Mouse (Mus musculus) Patski (cell line): ENCODE measurements around the gene Zmiz1. TPM values are rescaled to one million over a fixed set of nuclear protein-coding genes. Genes with fewer than 3 reads are reported as not detected.

Source experiments
- ATAC-seq: fragments of 100-300 bp; one replicate; pipeline ENCODE4 v1.8.0; 2021
- CTCF ChIA-PET: fragments of 350-600 bp; sonication (Branson Sonifier 250); formaldehyde crosslinking; loops from one replicate; lab custom pipeline; 2022; ENCODE audit warnings: inconsistent platforms; lab: Charles Lee
- POLR2A ChIA-PET: fragments of 350-600 bp; sonication (Branson Sonifier 250); formaldehyde crosslinking; loops from one replicate; lab custom pipeline; 2022; ENCODE audit warnings: antibody characterized with exemption, inconsistent platforms; lab: Charles Lee
- DNase-seq: peaks from one replicate; pipeline ENCODE4 v3.0.0-alpha.2; 2011; ENCODE audit warnings: low read depth, low spot score
- H3K27me3 ChIP-seq: fragments of 371-371 bp; one replicate; pipeline ENCODE4 v1.5.1; 2021
- CTCF ChIP-seq: fragments of 100-300 bp; IDR thresholded peaks from one replicate; pipeline ENCODE4 v1.5.1; 2021
- in situ Hi-C: fragments of 300-500 bp; cut with MboI; formaldehyde crosslinking; loops from 3 replicates; pipeline ENCODE4 v1.11.1; 2018; ENCODE audit warnings: low pct_unique_long_range_greater_than_20kb, mixed read lengths
- polyA plus RNA-seq: library from polyadenylated mRNA; unstranded; gene quantifications from one replicate; pipeline ENCODE4 v1.2.3, GENCODE M21; 2021

The Zmiz1 gene
- polyA plus RNA-seq, 1 experiment from 2014 or later: 55.2 TPM

DNA sequence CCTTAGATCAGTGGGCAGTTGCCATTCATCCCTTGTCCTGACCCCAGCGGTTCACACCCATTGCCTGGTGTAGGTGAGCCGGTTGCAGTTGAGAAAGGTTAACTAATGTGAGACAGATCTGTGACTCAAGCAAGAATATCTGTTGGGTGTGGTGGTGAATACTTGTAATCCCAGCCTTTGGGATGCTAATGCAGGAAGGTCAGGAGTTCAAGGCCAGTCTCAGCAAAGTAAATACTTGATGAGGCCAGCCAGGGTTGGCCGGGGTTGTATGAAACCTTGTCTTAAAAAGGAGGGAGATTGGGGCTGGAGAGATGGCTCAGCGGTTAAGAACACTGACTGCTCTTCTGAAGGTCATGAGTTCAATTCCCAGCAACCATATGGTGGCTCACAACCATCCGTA is 132.0 kb downstream of the Zmiz1 start:
- in situ Hi-C loops: no loop called here
- ChIA-PET POLR2A (no interaction called here), CTCF (no interaction called here)
- no peak for ATAC-seq
- DNase-seq: no peak
- H3K27me3 ChIP-seq: no peaks in the 10 kb centered on the region
- TF ChIP-seq CTCF: no peak

DNA sequence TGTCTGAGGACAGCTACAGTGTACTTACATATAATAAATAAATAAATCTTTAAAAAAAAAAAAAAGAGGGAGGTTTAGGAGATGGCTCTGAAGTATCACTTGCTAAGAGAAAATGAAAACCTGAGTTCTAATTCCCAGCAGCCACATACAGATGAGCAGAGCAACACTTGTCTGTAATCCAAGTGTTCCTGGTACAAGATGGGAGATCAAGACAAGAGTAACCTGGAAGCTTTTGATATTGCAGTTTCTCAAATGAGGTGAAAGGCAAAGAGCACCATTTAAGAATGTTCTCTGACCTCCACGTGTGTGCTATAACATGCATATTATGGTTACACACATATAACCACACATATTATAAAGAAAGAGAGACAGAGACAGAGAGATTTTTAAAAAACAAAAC is 132.4 kb downstream of the Zmiz1 start:
- H3K27me3 ChIP-seq: no peaks in the 10 kb centered on the region
- in situ Hi-C loops: no loop called here
- POLR2A ChIA-PET: no interaction called here
- CTCF ChIA-PET: no interaction called here
- no peak for TF ChIP-seq CTCF
- DNase-seq: no peak
- ATAC-seq: no peak

DNA sequence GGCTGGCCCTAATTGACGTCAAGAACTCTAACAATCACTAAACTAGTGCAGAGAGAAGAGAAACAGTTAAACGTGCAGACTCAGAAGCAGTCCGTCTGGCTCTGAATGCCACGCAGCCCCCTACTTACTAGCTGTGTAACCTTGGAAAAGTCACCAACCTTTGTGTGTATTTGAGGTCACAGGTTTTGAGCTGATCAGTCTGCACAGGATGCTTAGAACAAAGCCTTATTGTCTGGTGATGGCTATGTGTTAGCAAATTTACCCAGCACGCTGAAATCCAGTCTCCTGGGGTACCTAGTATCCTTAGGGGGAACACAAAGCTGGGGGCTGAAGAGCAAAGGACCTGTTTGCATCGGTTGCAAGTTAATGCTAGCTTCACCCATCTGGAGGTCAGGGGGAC is 133.5 kb downstream of the Zmiz1 start:
- CTCF ChIA-PET: no interaction called here
- no peak for TF ChIP-seq CTCF
- POLR2A ChIA-PET: no interaction called here
- ATAC-seq (no peak), DNase-seq (no peak)
- no peaks in the 10 kb centered on the region for H3K27me3 ChIP-seq
- in situ Hi-C loops: no loop called here

DNA sequence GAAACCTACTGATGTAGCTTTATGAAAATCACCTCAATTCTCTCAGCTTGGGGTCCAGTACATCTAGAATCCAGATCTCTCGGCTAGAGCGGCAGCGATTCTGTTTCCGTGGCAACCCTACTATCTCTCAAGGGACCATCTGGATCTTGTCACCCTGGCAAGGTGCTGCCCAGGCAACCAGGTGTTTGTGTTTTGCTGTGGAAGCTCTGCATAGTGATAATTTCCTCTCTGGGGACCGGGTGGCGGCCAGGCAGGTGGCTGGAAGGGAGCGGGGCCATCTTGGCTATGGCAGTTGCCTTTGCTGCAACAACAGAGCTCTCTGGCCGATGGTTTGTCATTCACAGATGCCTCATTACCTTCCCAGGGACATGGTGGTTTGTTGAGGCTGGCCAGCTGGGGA is 134.9 kb downstream of the Zmiz1 start:
- ChIA-PET CTCF (interaction anchor here (1.2 kb wide), 1 partner anchor 10 kb away, joined by 3 read pairs; no protein-coding TSS in a partner anchor), POLR2A (interaction anchor here (1.9 kb wide), 1 partner anchor 12 kb away, joined by 6 read pairs; no protein-coding TSS in a partner anchor)
- TF ChIP-seq CTCF: no peak

DNA sequence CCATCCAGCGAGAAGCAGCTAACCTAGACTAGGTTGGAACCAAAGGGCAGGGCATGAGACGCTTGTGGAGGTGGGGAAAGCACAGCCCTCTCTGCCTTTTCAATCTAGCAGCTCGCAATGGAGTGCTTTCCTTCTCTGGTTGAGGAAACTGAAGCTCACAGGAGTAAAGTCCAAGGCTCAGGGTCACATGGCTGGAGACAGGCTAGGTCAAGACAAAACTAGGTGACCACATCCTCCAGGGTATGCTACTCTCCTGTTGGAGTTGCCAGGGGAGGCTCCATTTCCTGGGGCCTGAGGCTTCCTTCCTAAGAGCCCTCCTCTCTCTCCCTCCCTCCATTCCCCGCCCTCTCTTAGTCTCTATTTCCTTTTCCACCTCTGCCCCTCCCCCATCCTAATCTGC is 135.6 kb downstream of the Zmiz1 start:
- no peak for TF ChIP-seq CTCF
- DNase-seq (no peak), ATAC-seq (no peak)
- H3K27me3 ChIP-seq: no peaks in the 10 kb centered on the region
- ChIA-PET CTCF (interaction anchor here (1.0 kb wide), 1 partner anchor 22 kb away, joined by 3 read pairs; no protein-coding TSS in a partner anchor), POLR2A (interaction anchor here (1.9 kb wide), 1 partner anchor 12 kb away, joined by 6 read pairs; no protein-coding TSS in a partner anchor)
- in situ Hi-C loops: no loop called here

More for the DNA sequence above, 134.9 kb downstream of the Zmiz1 start:
- no peaks in the 10 kb centered on the region for H3K27me3 ChIP-seq
- DNase-seq: no peak
- no peak for ATAC-seq
- in situ Hi-C loops: no loop called here

DNA sequence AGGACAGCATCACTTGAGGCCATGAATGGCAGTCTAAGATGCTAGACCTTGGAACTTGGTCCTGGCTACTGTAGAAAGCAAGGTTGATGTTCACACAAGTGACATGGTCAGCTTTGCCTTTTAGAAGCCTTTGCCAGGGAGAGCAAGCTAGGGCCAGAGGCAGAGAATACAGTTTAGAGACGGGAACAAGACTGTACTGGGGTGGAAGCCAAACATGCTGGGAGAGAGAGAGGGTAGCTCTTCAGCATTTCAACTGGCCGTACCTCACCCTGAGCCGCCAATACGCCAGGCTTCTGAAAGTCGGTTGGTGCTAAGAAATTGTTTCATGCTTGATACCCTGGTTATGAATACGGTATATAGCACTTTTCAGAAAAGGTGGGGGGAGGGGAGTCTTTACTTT is 140.0 kb downstream of the Zmiz1 start:
- no peaks in the 10 kb centered on the region for H3K27me3 ChIP-seq
- ATAC-seq (no peak), DNase-seq (no peak)
- POLR2A ChIA-PET: no interaction called here
- no peak for TF ChIP-seq CTCF
- CTCF ChIA-PET: interaction anchor here (1.2 kb wide), 1 partner anchor 18 kb away, joined by 3 read pairs; no protein-coding TSS in a partner anchor
- in situ Hi-C loops: no loop called here

DNA sequence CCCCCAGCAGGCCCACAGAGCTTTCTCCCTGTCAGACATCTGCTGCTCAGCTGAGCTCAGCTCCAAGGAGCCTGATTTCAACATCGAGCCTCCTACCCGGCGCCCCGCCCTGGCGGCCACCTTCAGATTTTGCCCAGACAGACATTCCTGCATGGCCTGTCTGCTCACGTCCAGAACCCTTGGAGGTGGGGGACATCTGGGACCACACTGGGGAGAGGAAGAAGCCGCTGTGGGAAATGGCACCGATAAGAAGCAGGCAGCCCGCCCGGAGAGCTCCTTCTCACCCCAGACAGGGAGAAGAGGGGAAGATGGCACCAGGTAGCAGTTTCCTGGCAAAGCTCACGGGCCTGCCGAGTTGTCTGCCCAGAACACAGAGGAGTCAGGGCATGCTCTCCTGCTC is 140.9 kb downstream of the Zmiz1 start:
- H3K27me3 ChIP-seq: no peaks in the 10 kb centered on the region
- POLR2A ChIA-PET: no interaction called here
- ATAC-seq (no peak), DNase-seq (no peak)
- no peak for TF ChIP-seq CTCF
- CTCF ChIA-PET: interaction anchor here (1.2 kb wide), 1 partner anchor 17 kb away, joined by 3 read pairs; no protein-coding TSS in a partner anchor
- in situ Hi-C loops: no loop called here

DNA sequence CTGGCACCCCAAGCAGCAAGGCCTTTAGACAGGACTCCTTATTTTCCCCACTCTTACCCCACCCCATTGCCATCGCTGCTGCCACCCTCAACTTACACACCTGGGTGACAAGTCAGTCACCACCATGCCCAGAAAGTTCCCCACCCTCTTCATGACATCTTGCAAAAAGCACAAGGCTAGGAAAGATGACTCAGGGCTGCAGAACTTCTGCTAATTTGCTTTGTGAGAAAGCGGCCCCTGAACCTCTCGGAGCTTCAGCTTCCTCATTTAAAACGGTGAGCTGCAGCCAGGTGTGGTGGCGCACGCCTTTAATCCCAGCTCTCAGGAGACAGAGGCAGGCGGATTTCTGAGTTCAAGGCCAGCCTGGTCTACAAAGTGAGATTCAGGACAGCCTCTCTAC is 141.4 kb downstream of the Zmiz1 start:
- DNase-seq: no peak
- ATAC-seq: no peak
- CTCF ChIA-PET: no interaction called here
- in situ Hi-C loops: no loop called here
- POLR2A ChIA-PET: no interaction called here
- no peaks in the 10 kb centered on the region for H3K27me3 ChIP-seq
- no peak for TF ChIP-seq CTCF

DNA sequence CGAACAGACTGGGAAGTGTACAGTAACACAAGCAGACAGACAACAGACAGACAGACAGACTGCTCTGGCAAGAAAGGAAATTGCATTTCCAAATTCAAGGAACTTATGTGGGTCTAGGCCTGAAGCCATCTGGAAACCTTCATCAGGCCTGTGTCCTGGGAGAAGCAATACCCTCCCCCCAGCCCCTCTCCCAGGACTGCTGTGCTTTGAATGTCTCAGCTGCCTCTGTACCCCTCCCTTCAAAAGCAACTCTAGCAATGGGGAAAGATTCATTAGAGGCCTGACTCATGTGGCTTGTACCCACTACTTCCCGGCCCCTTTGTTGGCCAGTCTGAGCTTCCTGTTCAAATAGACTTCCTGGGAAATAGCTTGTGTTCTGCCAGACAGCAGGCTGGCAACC is 142.0 kb downstream of the Zmiz1 start:
- H3K27me3 ChIP-seq: no peaks in the 10 kb centered on the region
- POLR2A ChIA-PET: no interaction called here
- CTCF ChIA-PET: no interaction called here
- ATAC-seq (no peak), DNase-seq (no peak)
- in situ Hi-C loops: no loop called here
- TF ChIP-seq CTCF: no peak

DNA sequence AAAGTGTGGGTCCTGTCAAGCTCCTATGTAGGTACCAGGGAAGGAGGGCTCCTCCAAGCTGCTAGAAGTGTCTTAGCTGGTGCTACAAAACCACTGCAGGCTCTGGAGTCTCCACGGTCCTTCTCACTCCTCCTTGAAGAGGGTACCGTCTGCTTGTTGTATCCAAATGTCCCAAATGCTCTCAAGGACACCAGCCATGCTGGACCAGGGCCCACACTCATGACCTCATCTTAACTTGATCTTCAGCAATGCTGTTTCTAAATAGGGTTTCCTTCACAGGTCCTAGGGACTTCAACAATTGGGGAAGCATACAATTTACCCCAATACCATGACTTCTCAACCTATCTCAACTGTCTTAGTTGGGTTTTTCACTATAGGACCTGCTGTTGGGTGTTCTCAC is 143.0 kb downstream of the Zmiz1 start:
- ATAC-seq (no peak), DNase-seq (no peak)
- POLR2A ChIA-PET: interaction anchor here (0.7 to 1.6 kb wide), 3 partner anchors 10 to 292 kb away, joined by 3 to 5 read pairs (median 4); no protein-coding TSS in a partner anchor
- H3K27me3 ChIP-seq: no peaks in the 10 kb centered on the region
- CTCF ChIA-PET: no interaction called here
- in situ Hi-C loops: no loop called here
- no peak for TF ChIP-seq CTCF

DNA sequence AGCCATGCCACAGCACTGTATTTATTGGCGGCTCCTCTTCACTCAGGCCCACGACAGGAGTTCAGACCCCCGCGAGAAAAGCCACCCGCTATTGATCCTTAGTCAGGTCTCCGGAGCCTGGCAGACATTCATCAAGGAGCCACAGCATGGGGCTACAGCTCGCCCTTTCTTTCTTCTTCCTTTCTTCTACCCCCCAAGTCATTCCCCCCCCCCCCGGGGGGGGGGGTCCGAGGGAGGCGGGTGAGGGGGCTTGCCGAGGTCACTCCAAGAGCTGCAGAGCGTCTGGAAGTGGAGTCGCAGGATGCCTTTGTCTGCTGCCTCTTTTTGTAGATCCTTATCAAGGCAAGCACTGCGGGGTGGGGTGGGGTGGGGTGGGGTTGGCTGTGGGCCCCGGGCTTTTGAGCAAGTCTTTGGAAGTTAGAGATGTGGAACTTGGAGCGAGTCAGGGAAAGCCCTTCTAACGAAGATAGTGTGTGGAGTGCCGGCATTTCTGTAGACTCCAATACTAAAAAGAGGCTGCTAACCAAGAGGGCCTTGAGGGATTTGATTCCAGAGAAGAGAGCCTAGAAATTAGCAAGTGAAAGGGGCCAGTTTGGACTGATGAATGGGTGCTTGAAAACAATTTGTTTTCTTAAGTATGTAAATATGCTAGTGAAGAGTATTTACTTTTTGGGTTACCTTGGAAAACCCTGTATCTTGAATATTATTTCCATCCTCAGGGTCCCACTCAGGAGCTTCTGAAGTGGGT is 145.6 kb downstream of the Zmiz1 start:
- no peak for TF ChIP-seq CTCF
- CTCF ChIA-PET: no interaction called here
- no peaks in the 10 kb centered on the region for H3K27me3 ChIP-seq
- no peak for DNase-seq
- no peak for ATAC-seq
- in situ Hi-C loops: no loop called here
- POLR2A ChIA-PET: no interaction called here
